Mouse (Mus musculus) forebrain, embryonic 16.5 days (tissue): Measurements from ENCODE around the gene Zswim9. TPM values are rescaled to one million over a fixed set of nuclear protein-coding genes. Genes with fewer than 3 reads are reported as not detected.

Source experiments
- ATAC-seq: fragments of 200-750 bp; cut with Nextera tagmentation; 2 replicates; pipeline ENCODE4 v1.8.0; 2017; ENCODE audit warnings: mild to moderate bottlenecking, moderate library complexity
- H3K27ac ChIP-seq: fragments of 300-500 bp; sonication (generic); 2 replicates; pipeline ENCODE4 v1.5.1; 2014; ENCODE audit warnings: low read length, control low read depth
- H3K27me3 ChIP-seq: fragments of 300-500 bp; sonication (generic); replicated peaks from 2 replicates; pipeline ENCODE4 v1.6.1; 2014; ENCODE audit warnings: low read length; ENCODE audit not compliant: control insufficient read depth, insufficient read depth
- H3K36me3 ChIP-seq: fragments of 300-500 bp; sonication (generic); 2 replicates; pipeline ENCODE4 v1.6.1; 2014; ENCODE audit not compliant: control insufficient read depth, insufficient read depth
- H3K4me1 ChIP-seq: fragments of 300-500 bp; sonication (generic); replicated peaks from 2 replicates; pipeline ENCODE4 v1.6.1; 2014; ENCODE audit warnings: low read length; ENCODE audit not compliant: control insufficient read depth, insufficient read depth
- H3K4me2 ChIP-seq: fragments of 300-500 bp; sonication (generic); 2 replicates; pipeline ENCODE4 v1.6.1; 2014; ENCODE audit warnings: mild to moderate bottlenecking, low read length, control low read depth
- H3K4me3 ChIP-seq: fragments of 300-500 bp; sonication (generic); replicated peaks from 2 replicates; pipeline ENCODE4 v1.5.1; 2014; ENCODE audit warnings: mild to moderate bottlenecking, low read length, control low read depth
- H3K9ac ChIP-seq: fragments of 300-500 bp; sonication (generic); replicated peaks from 2 replicates; pipeline ENCODE4 v1.6.1; 2014; ENCODE audit warnings: low read depth, low read length, control low read depth
- H3K9me3 ChIP-seq: fragments of 300-500 bp; sonication (generic); 2 replicates; pipeline ENCODE4 v1.6.1; 2016; ENCODE audit warnings: low read length; ENCODE audit not compliant: control insufficient read depth
- WGBS: fragments of 180-500 bp; shearing (Covaris S2); extraction: QIAGEN DNeasy Blood & Tissue Kit; methylation state at CpG from one replicate; pipeline ENCODE4 v1.1.7; 2014; 5-methylcytosine and 5-hydroxymethylcytosine counted together
- polyA plus RNA-seq: library from polyadenylated mRNA; unstranded; fragments of >200 nt; fragmentation: Nextera tagmentation; extraction: Ambion mirVana; gene quantifications from 2 replicates; pipeline ENCODE4 v1.2.1, GENCODE M21; 2015

The Zswim9 gene
- polyA plus RNA-seq: 13.9 and 18.6 TPM in 2 replicates

DNA sequence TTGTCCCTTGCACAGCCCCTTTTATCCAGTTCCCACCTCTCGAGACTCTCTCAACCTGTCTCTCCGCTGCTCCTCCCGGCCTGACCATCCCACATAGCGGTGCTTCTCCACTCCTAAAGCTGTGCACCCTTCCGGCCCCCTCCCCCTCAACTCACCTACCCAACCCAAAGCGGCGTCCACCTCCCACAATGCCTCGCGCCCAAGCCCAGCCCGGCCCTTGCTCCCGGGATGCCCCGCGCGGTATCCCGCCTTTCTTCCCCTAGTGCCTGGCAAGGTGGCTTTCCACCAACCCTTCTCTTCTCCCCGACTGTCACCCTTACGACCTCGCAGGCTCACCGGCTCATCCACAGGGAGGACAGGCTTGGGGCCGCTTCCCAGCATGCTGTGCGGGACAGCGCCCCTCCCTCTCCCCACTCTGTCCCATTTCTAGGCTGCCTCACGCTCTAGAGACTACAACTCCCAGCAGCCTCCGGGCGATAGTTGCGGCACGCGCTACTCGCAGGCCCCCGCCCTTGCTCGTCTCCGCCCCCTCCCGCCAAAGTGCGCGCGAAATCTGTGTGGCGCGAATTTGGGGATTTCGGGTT is at the start of gene Zswim9:
TSS of gene Zswim9 (minus strand) at position 414 of the 584 bp plus-strand sequence.
- Histone ChIP-seq H3K9me3 (no peaks in the 10 kb centered on the region), H3K27ac (peak within 1 kb of the TSS; percentile 93), H3K27me3 (no peaks in the 10 kb centered on the region), H3K4me3 (peak within 1 kb of the TSS; percentile 81), H3K4me2 (peak within 1 kb of the TSS; percentile 70), H3K36me3 (peaks cover 11% of the 10 kb centered on the region), H3K9ac (peak within 1 kb of the TSS; percentile 90), H3K4me1 (peaks cover 5% of the 10 kb centered on the region)
- under 1% methylated on average over 39 of the region's 39 CpGs for WGBS
- peak; percentile 99 for ATAC-seq

- no peaks in the 10 kb centered on the region; the same call in 1 of the 2 replicates for H3K36me3 ChIP-seq
- ATAC-seq: no peak
- no peak within 1 kb of the TSS for H3K27ac ChIP-seq
- no peaks in the 10 kb centered on the region for H3K4me1 ChIP-seq
- H3K9ac ChIP-seq: no peak within 1 kb of the TSS
- H3K4me2 ChIP-seq: no peak within 1 kb of the TSS
- no peaks in the 10 kb centered on the region for H3K27me3 ChIP-seq
- no peaks in the 10 kb centered on the region for H3K9me3 ChIP-seq
- H3K4me3 ChIP-seq: no peak within 1 kb of the TSS
- 87% methylated on average over 2 of the region's 2 CpGs for WGBS
Measured at GRCm38 (mm10) chr7:13324316-13324715, 45.8 kb upstream of the Zswim9 start, which contains the start of gene Pla2g4c. TSS of gene Pla2g4c (plus strand) at chr7:13324655.

GRCm38 (mm10) chr7:13321424-13321823 is 42.9 kb upstream of the Zswim9 start:
- ATAC-seq: no peak
- Histone ChIP-seq H3K27ac (no peak overlapping the region), H3K36me3 (no peaks in the 10 kb centered on the region; the same call in 1 of the 2 replicates), H3K4me3 (no peak overlapping the region), H3K4me1 (no peaks in the 10 kb centered on the region), H3K27me3 (no peaks in the 10 kb centered on the region), H3K9ac (no peak overlapping the region), H3K4me2 (no peak overlapping the region), H3K9me3 (no peaks in the 10 kb centered on the region)
- WGBS: 89% methylated on average over 3 of the region's 3 CpGs

DNA sequence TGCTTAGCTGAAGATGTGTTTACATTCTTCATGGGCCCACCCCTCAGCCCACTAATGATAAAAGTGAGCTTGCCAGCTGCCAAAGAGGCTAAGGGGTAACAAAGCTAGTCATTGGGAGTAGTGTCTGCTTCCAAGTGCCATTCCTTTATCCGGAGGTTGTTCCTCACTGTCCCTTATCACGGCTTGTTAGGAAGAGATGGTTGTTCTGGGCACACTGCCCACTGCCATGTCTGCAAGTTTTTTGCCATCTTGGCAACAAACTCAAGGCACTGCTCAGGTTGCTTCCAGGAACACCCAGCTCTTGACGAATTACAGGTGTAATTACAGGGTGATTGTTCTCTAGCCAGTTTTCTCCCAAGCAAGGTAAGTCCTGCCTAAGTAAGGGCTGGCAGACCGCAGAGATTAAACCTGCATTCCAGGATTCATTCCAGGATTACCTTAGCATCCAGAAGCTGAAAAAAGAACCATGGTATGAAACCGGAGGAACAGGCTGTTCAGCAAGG is 35.6 kb upstream of the Zswim9 start:
- ATAC-seq: no peak
- no peaks in the 10 kb centered on the region for H3K36me3 ChIP-seq
- H3K4me2 ChIP-seq: no peak overlapping the region
- H3K27me3 ChIP-seq: no peaks in the 10 kb centered on the region
- H3K4me3 ChIP-seq: no peak overlapping the region
- 65% methylated on average over 5 of the region's 5 CpGs for WGBS
- no peaks in the 10 kb centered on the region for H3K9me3 ChIP-seq
- H3K9ac ChIP-seq: no peak overlapping the region
- H3K4me1 ChIP-seq: no peaks in the 10 kb centered on the region
- H3K27ac ChIP-seq: no peak overlapping the region

DNA sequence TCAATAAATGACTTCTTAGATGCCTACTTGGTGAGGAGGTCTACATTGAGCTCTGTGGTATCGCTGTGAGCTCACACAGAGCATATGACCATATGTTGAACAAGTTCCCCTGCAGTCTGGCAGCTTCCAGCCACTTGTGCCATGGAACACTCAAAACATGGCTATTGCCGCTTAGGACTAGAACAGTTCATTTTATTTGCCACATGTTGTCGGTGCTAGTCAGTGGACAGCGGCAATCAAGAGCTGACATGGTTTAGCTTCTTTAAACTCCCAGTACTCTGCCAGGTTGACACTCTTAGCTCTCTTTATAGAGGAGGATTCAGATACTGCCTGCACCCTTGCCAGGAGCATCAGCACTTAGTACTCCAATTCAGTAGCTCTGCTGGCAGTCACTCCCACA is 32.9 kb upstream of the Zswim9 start:
- H3K4me1 ChIP-seq: no peaks in the 10 kb centered on the region
- 93% methylated on average over 4 of the region's 4 CpGs for WGBS
- no peak for ATAC-seq
- no peaks in the 10 kb centered on the region for H3K27me3 ChIP-seq
- H3K9me3 ChIP-seq: no peaks in the 10 kb centered on the region
- no peak overlapping the region for H3K27ac ChIP-seq
- H3K4me2 ChIP-seq: no peak overlapping the region
- H3K36me3 ChIP-seq: peaks cover 3% of the 10 kb centered on the region
- no peak overlapping the region for H3K4me3 ChIP-seq
- no peak overlapping the region for H3K9ac ChIP-seq

DNA sequence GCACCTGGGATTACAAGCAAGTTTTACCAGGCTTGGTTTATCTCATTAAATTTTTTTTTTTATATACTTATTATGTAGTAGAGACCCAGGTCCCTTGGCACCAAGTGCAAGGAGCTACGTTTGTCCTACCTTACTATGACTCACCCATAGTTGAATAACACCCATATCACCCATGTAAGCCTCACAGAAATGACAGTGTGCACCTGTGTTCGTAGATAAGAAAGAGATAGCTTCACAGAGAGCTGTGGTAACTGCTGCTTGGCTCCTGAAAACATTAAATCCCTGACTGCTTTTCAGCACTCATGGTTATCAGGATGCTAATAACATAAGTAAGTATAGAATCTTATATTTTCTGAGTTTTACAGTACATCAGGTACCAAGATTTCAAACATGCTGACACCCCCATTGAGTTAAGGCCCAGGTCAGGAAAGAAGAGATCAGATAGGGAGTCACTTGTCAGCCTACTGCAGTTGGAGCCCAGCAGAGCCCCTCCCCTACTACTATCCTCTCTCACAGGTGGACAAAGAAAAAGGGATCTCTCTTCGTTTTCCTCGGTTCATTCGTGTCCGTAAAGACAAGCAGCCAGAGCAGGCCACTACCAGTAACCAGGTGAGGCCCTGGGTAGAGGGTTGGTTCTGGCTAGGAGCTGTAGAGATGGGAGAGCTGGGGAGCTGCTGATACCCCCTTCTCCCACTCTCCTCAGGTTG is 32.1 kb upstream of the Zswim9 start:
- Histone ChIP-seq H3K4me3 (no peak overlapping the region), H3K27me3 (no peaks in the 10 kb centered on the region), H3K4me2 (no peak overlapping the region), H3K27ac (no peak overlapping the region), H3K36me3 (peaks cover 6% of the 10 kb centered on the region), H3K9ac (no peak overlapping the region), H3K4me1 (no peaks in the 10 kb centered on the region), H3K9me3 (no peaks in the 10 kb centered on the region)
- no peak for ATAC-seq
- WGBS: 94% methylated on average over 6 of the region's 6 CpGs

DNA sequence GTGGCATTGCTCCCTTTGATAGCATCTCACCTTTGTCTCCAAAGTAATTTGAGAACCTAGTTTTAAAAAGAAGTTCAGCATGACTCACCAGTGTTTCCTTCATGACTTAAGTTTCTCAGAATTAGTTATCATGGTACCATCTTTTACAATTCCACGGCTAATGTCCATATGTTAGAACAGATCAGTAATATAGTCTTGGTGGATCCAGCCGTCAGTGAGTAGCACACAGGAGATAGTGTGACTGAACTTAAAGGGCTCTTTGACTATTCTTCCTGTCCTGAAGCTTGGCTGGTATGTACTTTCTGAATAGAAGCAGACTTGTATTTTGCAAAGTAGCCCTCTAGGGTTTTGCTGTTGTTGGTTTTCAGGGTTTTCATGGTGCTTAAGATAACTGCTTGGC is 30.9 kb upstream of the Zswim9 start:
- 99% methylated on average over 2 of the region's 2 CpGs for WGBS
- peaks cover 6% of the 10 kb centered on the region for H3K36me3 ChIP-seq

GRCm38 (mm10) chr7:13303372-13303771 is 24.9 kb upstream of the Zswim9 start:
- no peaks in the 10 kb centered on the region for H3K9me3 ChIP-seq
- H3K36me3 ChIP-seq: peaks cover 11% of the 10 kb centered on the region
- no peak overlapping the region for H3K4me2 ChIP-seq
- no peak overlapping the region for H3K4me3 ChIP-seq
- H3K4me1 ChIP-seq: no peaks in the 10 kb centered on the region
- ATAC-seq: no peak
- H3K9ac ChIP-seq: no peak overlapping the region
- no peak overlapping the region for H3K27ac ChIP-seq
- no peaks in the 10 kb centered on the region for H3K27me3 ChIP-seq

More for the DNA sequence above, 30.9 kb upstream of the Zswim9 start:
- Histone ChIP-seq H3K4me3 (no peak overlapping the region), H3K4me2 (no peak overlapping the region), H3K9me3 (no peaks in the 10 kb centered on the region), H3K27ac (no peak overlapping the region), H3K4me1 (no peaks in the 10 kb centered on the region), H3K9ac (no peak overlapping the region), H3K27me3 (no peaks in the 10 kb centered on the region)
- ATAC-seq: no peak

DNA sequence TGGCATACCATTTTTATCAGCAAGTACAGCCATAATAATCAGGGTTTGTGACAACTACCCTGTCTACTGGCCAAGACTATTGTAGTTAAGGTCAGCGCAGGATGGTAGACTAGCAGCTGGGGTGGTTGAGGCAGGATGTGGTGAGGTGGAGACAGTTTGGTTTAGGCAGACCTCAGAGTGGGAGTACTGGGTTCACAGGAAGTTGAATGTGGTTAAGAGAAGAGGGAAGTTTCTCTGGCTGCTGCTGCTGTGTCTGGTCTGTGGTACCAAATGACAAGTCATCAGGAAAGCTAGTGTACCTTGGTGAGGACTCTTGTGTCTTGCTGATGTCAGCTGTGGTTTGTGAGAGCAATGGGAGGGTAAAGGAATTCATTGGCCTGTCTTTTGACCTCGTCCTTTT is 24.3 kb upstream of the Zswim9 start:
- no peaks in the 10 kb centered on the region for H3K4me1 ChIP-seq
- H3K27ac ChIP-seq: no peak overlapping the region
- no peaks in the 10 kb centered on the region for H3K9me3 ChIP-seq
- H3K27me3 ChIP-seq: no peaks in the 10 kb centered on the region
- peaks cover 9% of the 10 kb centered on the region for H3K36me3 ChIP-seq
- no peak overlapping the region for H3K9ac ChIP-seq
- WGBS: 86% methylated on average over 2 of the region's 2 CpGs
- no peak overlapping the region for H3K4me3 ChIP-seq
- no peak overlapping the region for H3K4me2 ChIP-seq
- ATAC-seq: no peak
